Mouse (Mus musculus): ENCODE data around the gene Nbl1.
A peak's percentile ranks its signal among the peaks of the same experiment; 100 is the strongest.

Gene Nbl1

DNA sequence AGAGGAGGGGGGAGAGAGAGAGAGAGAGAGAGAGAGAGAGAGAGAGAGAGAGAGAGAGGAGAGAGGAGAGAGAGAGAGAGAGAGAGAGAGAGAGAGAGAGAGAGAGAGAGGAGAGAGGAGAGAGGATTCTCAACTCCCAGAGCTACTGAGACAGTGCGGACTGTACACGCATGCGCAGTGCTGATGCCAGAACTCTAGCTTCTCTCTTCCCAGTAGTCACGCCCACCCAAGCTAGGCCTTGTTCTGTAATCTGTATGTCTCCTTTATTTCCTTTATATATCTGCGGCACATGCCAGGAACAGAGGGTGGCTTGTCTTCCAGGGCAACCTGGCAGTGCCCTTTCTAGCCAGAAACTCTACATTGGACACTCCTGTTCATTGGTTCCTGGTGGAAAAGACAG is 28.0 kb downstream of the Nbl1 start:
- DNase-seq (ENCODE audit: low spot score): no peak

DNA sequence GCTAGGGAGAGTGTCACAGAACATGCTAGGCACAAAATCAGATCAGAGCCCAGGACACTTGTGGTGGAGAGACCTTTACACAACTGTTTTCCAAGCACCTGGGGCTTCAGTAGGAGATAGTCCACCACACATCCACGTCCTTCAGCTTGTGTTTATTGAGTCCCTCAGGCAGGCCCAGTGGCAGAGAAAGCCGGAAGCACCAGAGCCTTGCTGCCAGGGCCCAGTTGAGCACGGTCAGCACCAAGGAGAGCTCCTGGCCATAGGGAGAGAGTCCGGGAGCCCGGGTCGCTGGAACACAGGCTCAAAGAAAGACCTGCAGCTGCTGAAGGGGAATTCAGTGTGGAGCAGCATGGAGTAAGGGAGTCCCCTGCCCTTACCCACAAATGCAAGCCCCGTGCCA is 33.2 kb downstream of the Nbl1 start:
- no peak for DNase-seq (ENCODE audit: low spot score)

GRCm38 (mm10) chr4:139058029-139058428 is 34.8 kb downstream of the Nbl1 start:
- DNase-seq (ENCODE audit: low spot score): no peak

DNA sequence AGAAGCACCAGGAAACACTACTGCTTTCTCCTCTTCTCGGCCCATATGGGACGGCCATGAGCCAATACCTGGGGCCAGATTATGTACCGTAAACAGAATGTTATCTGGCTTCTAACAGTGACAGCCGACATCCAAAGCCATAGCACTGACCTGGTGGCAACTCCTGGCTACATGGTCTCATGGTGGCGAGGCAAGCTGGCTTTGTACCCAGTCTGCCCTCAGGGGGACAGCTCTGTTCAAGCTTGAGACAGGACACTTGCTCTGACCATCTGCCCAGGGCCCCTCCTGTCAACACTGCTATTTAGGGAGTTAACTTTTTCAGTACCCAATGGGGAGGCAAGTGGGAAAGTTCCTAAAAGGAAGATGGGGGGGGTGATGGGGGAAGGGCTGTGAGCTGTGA is 35.5 kb downstream of the Nbl1 start:
- no peak for DNase-seq (ENCODE audit: low spot score)

GRCm38 (mm10) chr4:139055744-139056143 is 37.0 kb downstream of the Nbl1 start:
- no peak for DNase-seq (ENCODE audit: low spot score)

- DNase-seq (ENCODE audit: low spot score): no peak
These were observed 37.5 kb downstream of the Nbl1 start for GRCm38 (mm10) chr4:139055336-139055735.

- peak; percentile 57 for DNase-seq (ENCODE audit: low spot score)
These were observed 38.4 kb downstream of the Nbl1 start for GRCm38 (mm10) chr4:139054300-139054923.

GRCm38 (mm10) chr4:139053391-139053790 is 39.4 kb downstream of the Nbl1 start:
- DNase-seq (ENCODE audit: low spot score): no peak

DNA sequence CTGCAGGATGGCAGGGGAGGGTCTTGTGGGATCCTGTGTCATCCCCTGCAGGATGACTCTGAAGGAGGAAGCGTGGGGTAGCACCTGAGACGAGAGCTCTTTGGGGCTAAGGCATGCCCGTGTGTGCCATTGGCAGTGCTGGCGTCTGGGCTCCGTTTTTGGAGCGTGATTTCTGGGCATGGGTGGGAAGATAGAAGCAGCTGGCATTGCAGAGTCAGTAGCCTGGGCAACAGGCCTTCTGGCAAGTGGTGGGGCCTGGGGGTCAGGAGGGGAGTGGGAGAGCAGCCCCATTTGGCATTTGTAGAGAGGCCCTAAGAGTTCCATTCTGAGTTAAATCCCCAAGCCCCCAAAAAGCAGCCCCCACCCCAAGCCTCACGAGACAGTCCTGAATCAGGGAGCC is 40.0 kb downstream of the Nbl1 start:
- DNase-seq (ENCODE audit: low spot score): no peak

- DNase-seq (ENCODE audit: low spot score): peak; percentile 64
These were observed 44.3 kb downstream of the Nbl1 start for GRCm38 (mm10) chr4:139048518-139048917.

DNA sequence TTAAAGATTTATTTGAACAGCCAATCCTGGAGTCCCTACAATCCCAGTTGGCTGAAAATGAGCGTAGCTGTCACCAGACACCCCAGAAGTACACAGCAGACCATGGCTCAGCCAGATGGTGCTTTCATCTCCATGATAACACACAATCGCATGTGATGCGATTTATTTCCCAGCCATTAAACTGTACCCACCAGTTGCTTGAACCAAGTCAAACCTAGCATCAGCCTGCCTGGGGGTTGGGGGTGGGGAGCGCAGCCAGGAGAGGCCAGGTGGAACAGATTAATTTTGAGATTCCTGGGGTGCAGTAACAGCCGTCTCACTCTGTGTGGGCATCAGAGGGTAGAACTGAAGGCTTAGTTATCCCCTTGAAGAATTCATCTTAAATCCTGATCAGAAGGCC is 46.4 kb downstream of the Nbl1 start:
- no peak for DNase-seq (ENCODE audit: low spot score)

GRCm38 (mm10) chr4:139044566-139044965 is 48.2 kb downstream of the Nbl1 start:
- DNase-seq (ENCODE audit: low spot score): no peak

DNA sequence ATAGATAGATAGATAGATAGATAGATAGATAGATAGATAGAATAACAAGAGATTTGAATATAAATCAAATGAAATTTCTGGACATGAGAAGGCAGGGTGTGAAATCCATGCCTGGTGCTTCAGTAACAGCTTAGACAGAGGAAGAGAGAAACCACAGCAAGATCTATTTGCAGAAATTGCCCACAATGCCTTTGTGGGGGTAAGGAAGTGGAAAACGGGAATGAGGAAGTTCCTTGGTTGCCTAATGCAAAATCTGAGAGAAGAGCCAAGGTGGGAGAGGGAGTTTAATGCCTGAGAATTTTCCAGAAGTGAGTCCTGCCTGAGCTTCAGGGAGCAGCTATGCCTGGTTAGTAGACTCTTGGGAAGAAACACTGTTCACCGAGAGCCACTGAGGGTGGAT is 49.2 kb downstream of the Nbl1 start:
- DNase-seq (ENCODE audit: low spot score): no peak

- DNase-seq (ENCODE audit: low spot score): no peak
These were observed 50.2 kb downstream of the Nbl1 start for GRCm38 (mm10) chr4:139042611-139043010.

GRCm38 (mm10) chr4:139040084-139040839 is 52.5 kb downstream of the Nbl1 start:
- DNase-seq (ENCODE audit: low spot score): no peak

- no peak for DNase-seq (ENCODE audit: low spot score)
These were observed 54.8 kb downstream of the Nbl1 start for GRCm38 (mm10) chr4:139037795-139038607.

- DNase-seq (ENCODE audit: low spot score): no peak
These were observed 57.0 kb downstream of the Nbl1 start for GRCm38 (mm10) chr4:139035799-139036198.

DNA sequence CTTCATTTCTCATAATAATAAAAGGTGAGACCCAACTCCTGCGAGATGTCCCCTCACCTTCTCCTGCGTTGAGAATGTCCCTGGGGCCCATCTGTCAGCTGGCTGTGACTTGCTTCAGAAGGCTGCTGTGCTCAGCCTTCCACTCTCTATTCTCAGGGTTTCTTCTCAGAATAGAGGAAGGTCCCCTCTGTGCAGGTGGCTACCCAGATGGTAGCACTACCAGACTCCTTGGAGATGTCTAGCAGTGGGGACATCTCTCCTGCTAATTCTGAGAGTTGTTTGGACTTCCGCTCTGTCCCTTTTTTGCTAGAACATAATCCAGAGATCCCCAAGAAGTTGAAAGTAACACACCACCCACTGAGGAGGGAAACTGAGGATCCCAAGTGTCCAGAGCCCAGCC is 57.9 kb downstream of the Nbl1 start:
- no peak for DNase-seq (ENCODE audit: low spot score)

GRCm38 (mm10) chr4:139034540-139034939 is 58.3 kb downstream of the Nbl1 start:
- no peak for DNase-seq (ENCODE audit: low spot score)

- DNase-seq (ENCODE audit: low spot score): no peak
These were observed 58.8 kb downstream of the Nbl1 start for GRCm38 (mm10) chr4:139034010-139034367.

DNA sequence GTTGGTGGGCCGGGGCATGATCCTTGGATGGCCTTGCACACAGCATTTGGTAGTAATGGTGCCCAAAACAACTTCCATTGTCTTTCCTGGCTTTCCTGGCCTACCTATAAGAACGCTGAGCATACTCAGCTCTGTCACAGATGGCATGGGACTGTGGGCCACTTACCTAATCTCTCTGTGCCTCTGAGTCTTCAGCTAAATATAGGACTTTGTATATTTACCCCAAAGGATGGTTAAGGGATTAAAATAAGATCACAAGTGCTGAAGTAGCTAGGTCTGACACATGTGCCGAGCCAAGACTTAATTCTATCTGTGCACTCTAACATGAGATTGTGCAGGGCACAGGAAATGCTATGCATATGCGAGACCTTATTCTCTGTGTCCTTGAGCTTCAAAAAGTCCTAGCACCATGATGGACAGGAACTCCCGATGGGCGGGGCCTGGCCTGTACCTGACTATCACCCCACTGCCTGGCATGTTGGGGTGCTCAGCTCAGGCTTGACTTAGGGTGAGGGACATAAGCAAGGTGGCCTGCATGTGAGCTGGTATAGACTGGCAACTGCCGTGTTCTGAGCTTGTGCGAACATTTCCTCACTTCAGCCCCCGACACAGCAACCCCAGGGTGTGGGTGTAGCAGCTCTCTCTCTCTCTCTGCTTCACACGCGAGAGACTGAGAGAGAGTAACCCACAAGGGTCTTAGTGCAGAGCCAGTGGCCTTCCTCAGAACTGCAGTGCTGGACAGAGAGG is 59.4 kb downstream of the Nbl1 start:
- no peak for DNase-seq (ENCODE audit: low spot score)

DNA sequence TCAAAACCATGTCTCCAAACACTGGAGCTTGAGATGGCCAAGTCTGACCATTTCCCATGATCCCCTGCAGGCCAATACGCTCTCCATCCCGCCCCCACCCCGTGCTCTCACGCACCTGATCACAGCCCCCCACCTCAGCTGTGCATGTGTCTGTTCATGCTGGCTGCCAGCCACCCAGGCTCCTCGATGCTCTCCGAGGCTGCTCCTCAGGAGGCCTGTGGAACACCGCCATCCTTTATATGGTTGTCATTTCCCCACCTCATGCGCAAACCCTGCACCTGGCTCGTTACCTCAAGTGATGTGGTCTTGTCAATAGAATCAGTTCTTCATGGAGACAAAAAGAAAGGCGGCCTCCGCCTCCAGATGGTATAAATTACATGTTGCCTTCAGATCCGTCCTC is 60.3 kb downstream of the Nbl1 start:
- DNase-seq (ENCODE audit: low spot score): no peak

All from left cerebral cortex, adult 11 months (tissue).